Mouse (Mus musculus): ENCODE data around the gene Rapgef3.

DNA sequence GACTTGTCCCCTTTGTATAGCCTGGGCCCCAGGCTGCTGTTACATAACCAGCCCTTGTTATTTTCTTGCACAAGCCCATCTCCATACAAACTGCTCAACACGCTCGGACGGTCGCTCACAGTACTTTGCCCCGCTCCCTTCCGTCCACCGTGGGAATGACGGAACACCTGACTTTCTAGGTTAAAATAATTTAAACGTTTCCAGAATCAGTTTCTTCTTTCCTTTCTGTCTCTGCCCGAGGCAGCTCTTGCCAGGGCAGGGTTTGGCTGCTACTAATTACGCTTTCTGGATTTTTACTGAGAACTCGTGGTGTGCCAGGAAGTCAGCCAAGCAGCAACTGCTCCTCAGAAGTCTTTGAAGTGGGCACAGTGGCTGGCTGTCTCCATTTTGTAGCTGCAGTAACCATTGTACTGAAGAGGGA, 12.8 kb upstream of the Rapgef3 start:
- TF ChIP-seq CTCF (IDR thresholded peaks at IDR 0.05; ENCODE audit: low read depth, low read length) (no peak), EP300 (IDR thresholded peaks at IDR 0.05; ENCODE audit: insufficient read depth, low read depth, low read length) (no peak)
